Mouse (Mus musculus) adrenal gland, postnatal 14 days (tissue): ENCODE measurements around the gene Neu3. TPM values are rescaled to one million over a fixed set of nuclear protein-coding genes. Genes with fewer than 3 reads are reported as not detected.

Source experiments
- DNase-seq: peaks from one replicate; pipeline ENCODE4 v3.0.0; 2021; ENCODE audit warnings: mixed read lengths
- total RNA-seq: library from RNA; stranded (reverse); gene quantifications from 2 replicates; pipeline ENCODE4 v1.2.3, GENCODE M21; 2021

Neu3 gene
- total RNA-seq, 1 experiment from 2014 or later: 2.6 TPM

GRCm38 (mm10) chr7:99795192-99795981, 32.8 kb downstream of the Neu3 start:
- peak; percentile 18 for DNase-seq

- no peak for DNase-seq
Observed at GRCm38 (mm10) chr7:99794096-99794495, 34.1 kb downstream of the Neu3 start.

GRCm38 (mm10) chr7:99790816-99791215, 37.4 kb downstream of the Neu3 start:
- no peak for DNase-seq

GRCm38 (mm10) chr7:99788563-99788962, 39.7 kb downstream of the Neu3 start:
- DNase-seq: no peak

- no peak for DNase-seq
Observed at GRCm38 (mm10) chr7:99787935-99788334, 40.3 kb downstream of the Neu3 start.

- DNase-seq: no peak
Observed at GRCm38 (mm10) chr7:99786774-99787173, 41.4 kb downstream of the Neu3 start.

- no peak for DNase-seq
Observed at GRCm38 (mm10) chr7:99785553-99785952, 42.7 kb downstream of the Neu3 start.

- no peak for DNase-seq
Observed at GRCm38 (mm10) chr7:99783421-99783820, 44.8 kb downstream of the Neu3 start.

- no peak for DNase-seq
Observed at GRCm38 (mm10) chr7:99781916-99782315, 46.3 kb downstream of the Neu3 start.

- no peak for DNase-seq
Observed at GRCm38 (mm10) chr7:99781385-99781784, 46.8 kb downstream of the Neu3 start.

GRCm38 (mm10) chr7:99763207-99763606, 65.0 kb downstream of the Neu3 start, which contains the start of gene Olfr521:
Olfr521 (plus strand) TSS chr7:99763507.
- no peak for DNase-seq

Other genes starting within 250 kb of the Neu3 start
- 14.7 and 16.5 TPM in 2 replicates for gene Tpbgl, start 201.3 kb downstream of the Neu3 start, total RNA-seq
- 19.8 and 26.8 TPM in 2 replicates for gene Slco2b1, start 117.1 kb downstream of the Neu3 start, total RNA-seq
- not detected in 2 replicates for gene Olfr520, start 98.1 kb downstream of the Neu3 start, total RNA-seq
- gene Olfr521, start 64.9 kb downstream of the Neu3 start, total RNA-seq: not detected in 2 replicates
- gene Xrra1, start 30.7 kb upstream of the Neu3 start, total RNA-seq: 1.1 and 2.0 TPM in 2 replicates
- gene Spcs2, start 35.0 kb upstream of the Neu3 start, total RNA-seq: 129 and 145 TPM in 2 replicates
- gene Rnf169, start 152.0 kb upstream of the Neu3 start, total RNA-seq: 18.6 and 19.1 TPM in 2 replicates
- gene Chrdl2, start 177.8 kb upstream of the Neu3 start, total RNA-seq: 0.26 TPM in 1 of 2 replicates, not detected in the other